Mouse (Mus musculus): Measurements from ENCODE around the gene Egfl7. TPM values are rescaled to one million over a fixed set of nuclear protein-coding genes. Genes with fewer than 3 reads are reported as not detected.

Egfl7 gene
- polyA plus RNA-seq, 1 experiment: 13.7 TPM

- TF ChIP-seq POLR2A (IDR thresholded peaks at IDR 0.05; ENCODE audit: low read depth, low read length) (peak; percentile 79), CTCF (IDR thresholded peaks at IDR 0.05; ENCODE audit: borderline replicate concordance, insufficient read depth, low read length) (no peak)
- Histone ChIP-seq H3K4me1 (ENCODE audit: control insufficient read depth, insufficient read depth, low read length) (no peaks in the 10 kb centered on the region), H3K27ac (ENCODE audit: insufficient read depth, low read length) (no peak within 1 kb of the TSS), H3K4me3 (ENCODE audit: insufficient read depth, low read length) (peak within 1 kb of the TSS; percentile 55)
Measured at GRCm38 (mm10) chr2:26603720-26604671, 24.2 kb downstream of the Egfl7 start, which contains the start of gene Agpat2. TSS of gene Agpat2 (minus strand) at chr2:26604417.

- H3K4me3 ChIP-seq (ENCODE audit: insufficient read depth, low read length): no peak overlapping the region
- no peak overlapping the region for H3K27ac ChIP-seq (ENCODE audit: insufficient read depth, low read length)
- H3K4me1 ChIP-seq (ENCODE audit: control insufficient read depth, insufficient read depth, low read length): peaks cover 5% of the 10 kb centered on the region
- TF ChIP-seq CTCF (IDR thresholded peaks at IDR 0.05; ENCODE audit: borderline replicate concordance, insufficient read depth, low read length) (no peak), POLR2A (IDR thresholded peaks at IDR 0.05; ENCODE audit: low read depth, low read length) (no peak)
Measured at GRCm38 (mm10) chr2:26605331-26605730, 25.5 kb downstream of the Egfl7 start.

- Histone ChIP-seq H3K4me3 (ENCODE audit: insufficient read depth, low read length) (no peak overlapping the region), H3K27ac (ENCODE audit: insufficient read depth, low read length) (no peak overlapping the region), H3K4me1 (ENCODE audit: control insufficient read depth, insufficient read depth, low read length) (peaks cover 9% of the 10 kb centered on the region)
- TF ChIP-seq POLR2A (IDR thresholded peaks at IDR 0.05; ENCODE audit: low read depth, low read length) (no peak), CTCF (IDR thresholded peaks at IDR 0.05; ENCODE audit: borderline replicate concordance, insufficient read depth, low read length) (no peak)
Measured at GRCm38 (mm10) chr2:26606579-26606978, 26.8 kb downstream of the Egfl7 start.

GRCm38 (mm10) chr2:26607056-26607910, 27.5 kb downstream of the Egfl7 start:
- Histone ChIP-seq H3K4me1 (ENCODE audit: control insufficient read depth, insufficient read depth, low read length) (peaks cover 9% of the 10 kb centered on the region), H3K27ac (ENCODE audit: insufficient read depth, low read length) (no peak overlapping the region), H3K4me3 (ENCODE audit: insufficient read depth, low read length) (no peak overlapping the region)
- TF ChIP-seq POLR2A (IDR thresholded peaks at IDR 0.05; ENCODE audit: low read depth, low read length): no peak

- no peak overlapping the region for H3K27ac ChIP-seq (ENCODE audit: insufficient read depth, low read length)
- H3K4me3 ChIP-seq (ENCODE audit: insufficient read depth, low read length): no peak overlapping the region
- TF ChIP-seq POLR2A (IDR thresholded peaks at IDR 0.05; ENCODE audit: low read depth, low read length) (no peak), CTCF (IDR thresholded peaks at IDR 0.05; ENCODE audit: borderline replicate concordance, insufficient read depth, low read length) (no peak)
- peaks cover 9% of the 10 kb centered on the region for H3K4me1 ChIP-seq (ENCODE audit: control insufficient read depth, insufficient read depth, low read length)
Measured at GRCm38 (mm10) chr2:26608781-26609180, 29.0 kb downstream of the Egfl7 start.

- Histone ChIP-seq H3K27ac (ENCODE audit: insufficient read depth, low read length) (no peak overlapping the region), H3K4me1 (ENCODE audit: control insufficient read depth, insufficient read depth, low read length) (peaks cover 9% of the 10 kb centered on the region), H3K4me3 (ENCODE audit: insufficient read depth, low read length) (no peak overlapping the region)
- no peak for TF ChIP-seq CTCF (IDR thresholded peaks at IDR 0.05; ENCODE audit: borderline replicate concordance, insufficient read depth, low read length)
- no peak for TF ChIP-seq POLR2A (IDR thresholded peaks at IDR 0.05; ENCODE audit: low read depth, low read length)
Measured at GRCm38 (mm10) chr2:26609261-26609661, 29.4 kb downstream of the Egfl7 start.

- Histone ChIP-seq H3K27ac (ENCODE audit: insufficient read depth, low read length) (no peak overlapping the region), H3K4me1 (ENCODE audit: control insufficient read depth, insufficient read depth, low read length) (peaks cover 9% of the 10 kb centered on the region), H3K4me3 (ENCODE audit: insufficient read depth, low read length) (no peak overlapping the region)
- TF ChIP-seq CTCF (IDR thresholded peaks at IDR 0.05; ENCODE audit: borderline replicate concordance, insufficient read depth, low read length) (no peak), POLR2A (IDR thresholded peaks at IDR 0.05; ENCODE audit: low read depth, low read length) (no peak)
Measured at GRCm38 (mm10) chr2:26610526-26610925, 30.7 kb downstream of the Egfl7 start.

- no peak for TF ChIP-seq POLR2A (IDR thresholded peaks at IDR 0.05; ENCODE audit: low read depth, low read length)
- no peak for TF ChIP-seq CTCF (IDR thresholded peaks at IDR 0.05; ENCODE audit: borderline replicate concordance, insufficient read depth, low read length)
- Histone ChIP-seq H3K4me3 (ENCODE audit: insufficient read depth, low read length) (no peak overlapping the region), H3K4me1 (ENCODE audit: control insufficient read depth, insufficient read depth, low read length) (peaks cover 9% of the 10 kb centered on the region), H3K27ac (ENCODE audit: insufficient read depth, low read length) (no peak overlapping the region)
Measured at GRCm38 (mm10) chr2:26611054-26611453, 31.2 kb downstream of the Egfl7 start.

- Histone ChIP-seq H3K4me3 (ENCODE audit: insufficient read depth, low read length) (no peak overlapping the region), H3K27ac (ENCODE audit: insufficient read depth, low read length) (no peak overlapping the region), H3K4me1 (ENCODE audit: control insufficient read depth, insufficient read depth, low read length) (peaks cover 9% of the 10 kb centered on the region)
- no peak for TF ChIP-seq POLR2A (IDR thresholded peaks at IDR 0.05; ENCODE audit: low read depth, low read length)
- no peak for TF ChIP-seq CTCF (IDR thresholded peaks at IDR 0.05; ENCODE audit: borderline replicate concordance, insufficient read depth, low read length)
Measured at GRCm38 (mm10) chr2:26611896-26612295, 32.1 kb downstream of the Egfl7 start.
